Comparison of ENCODE assay signal across 27 mouse cellular contexts in the genomic region with DNA sequence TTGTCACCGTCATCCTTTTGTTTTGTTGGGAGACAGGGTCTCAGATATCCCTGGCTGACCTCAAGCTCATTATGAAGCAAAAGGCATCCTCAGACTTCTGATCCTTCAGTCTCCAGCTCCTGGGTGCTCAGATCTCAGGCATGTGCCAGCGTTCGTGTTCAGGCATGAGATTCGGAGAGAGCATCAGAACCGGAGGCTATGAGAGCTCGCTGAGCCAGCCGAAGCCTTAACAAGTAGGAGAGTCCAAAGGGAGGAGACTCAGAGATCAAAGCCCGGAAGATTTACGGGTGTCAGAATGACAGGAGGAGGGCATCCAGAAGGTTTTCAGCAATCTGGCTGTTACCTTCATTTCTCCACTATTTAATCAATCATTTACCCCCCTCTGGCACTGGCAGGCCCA. TPM values are rescaled to one million over a fixed set of nuclear protein-coding genes. Genes with fewer than 3 reads are reported as not detected.
DNase-seq lines count a peak whose midpoint lies in the region; ATAC-seq and TF ChIP-seq lines count a peak whose summit lies in the region.
"Had no signal": no experiment of that assay in that cellular context is flagged by ENCODE, and none has a peak within 500 bp of the region (broad histone marks: within the 10 kb centered on the region; RNA-seq: fewer than 3 reads in every experiment).

No protein-coding gene starts in this region.

- H3K27ac ChIP-seq in embryonic facial prominence, embryonic 10.5 days (replicated peaks), result 0 out of 2 replicates have a peak overlapping the region, but pooled peaks have one; percentile 10
- no peak overlapping the region for H3K27ac ChIP-seq in embryonic facial prominence, embryonic 14.5 days (replicated peaks; ENCODE audit: low read depth, low read length)
- no peak overlapping the region for H3K27ac ChIP-seq in stomach, postnatal 0 days (replicated peaks)
- H3K27ac ChIP-seq: embryonic facial prominence, embryonic 12.5 days; embryonic facial prominence, embryonic 15.5 days; forebrain, embryonic 10.5 days; forebrain, embryonic 12.5 days had no signal

- H3K36me3 ChIP-seq in embryonic facial prominence, embryonic 10.5 days (replicated peaks), result no peaks in the 10 kb centered on the region
- H3K36me3 ChIP-seq in embryonic facial prominence, embryonic 14.5 days (ENCODE audit: control insufficient read depth, insufficient read depth, low read length), result no peaks in the 10 kb centered on the region
- no peaks in the 10 kb centered on the region for H3K36me3 ChIP-seq in stomach, postnatal 0 days (ENCODE audit: control insufficient read depth, insufficient read depth, low read length)
- H3K36me3 ChIP-seq: embryonic facial prominence, embryonic 12.5 days; embryonic facial prominence, embryonic 15.5 days; forebrain, embryonic 10.5 days; forebrain, embryonic 12.5 days; G1E had no signal

- no peak overlapping the region for H3K4me3 ChIP-seq in embryonic facial prominence, embryonic 10.5 days
- no peak overlapping the region for H3K4me3 ChIP-seq in embryonic facial prominence, embryonic 14.5 days (ENCODE audit: low read depth, low read length)
- no peak overlapping the region for H3K4me3 ChIP-seq in stomach, postnatal 0 days (ENCODE audit: low read depth, low read length)
- H3K4me3 ChIP-seq: embryonic facial prominence, embryonic 12.5 days; embryonic facial prominence, embryonic 15.5 days; erythroblast, embryonic 14.5 days; forebrain, embryonic 10.5 days; forebrain, embryonic 12.5 days had no signal

- no peak overlapping the region for H3K9ac ChIP-seq in embryonic facial prominence, embryonic 14.5 days (ENCODE audit: low read depth, low read length)
- H3K9ac ChIP-seq in stomach, postnatal 0 days (ENCODE audit: low read length), result no peak overlapping the region
- H3K9ac ChIP-seq: embryonic facial prominence, embryonic 12.5 days; embryonic facial prominence, embryonic 15.5 days; forebrain, embryonic 12.5 days had no signal

- no peaks in the 10 kb centered on the region for H3K9me3 ChIP-seq in embryonic facial prominence, embryonic 10.5 days
- no peaks in the 10 kb centered on the region for H3K9me3 ChIP-seq in embryonic facial prominence, embryonic 14.5 days (ENCODE audit: control insufficient read depth, low read length)
- H3K9me3 ChIP-seq in stomach, postnatal 0 days (ENCODE audit: control insufficient read depth, low read length), result no peaks in the 10 kb centered on the region
- H3K9me3 ChIP-seq: embryonic facial prominence, embryonic 12.5 days; embryonic facial prominence, embryonic 15.5 days; forebrain, embryonic 10.5 days; forebrain, embryonic 12.5 days had no signal

- WGBS in embryonic facial prominence, embryonic 10.5 days, result 81% methylated on average over 9 of the region's 9 CpGs
- WGBS in embryonic facial prominence, embryonic 14.5 days, result 71% methylated on average over 9 of the region's 9 CpGs
- 53% methylated on average over 9 of the region's 9 CpGs for WGBS in stomach, postnatal 0 days

- no peaks in the 10 kb centered on the region for H3K4me1 ChIP-seq in embryonic facial prominence, embryonic 10.5 days
- no peaks in the 10 kb centered on the region for H3K4me1 ChIP-seq in embryonic facial prominence, embryonic 14.5 days (ENCODE audit: control insufficient read depth, insufficient read depth, low read length)
- no peaks in the 10 kb centered on the region for H3K4me1 ChIP-seq in stomach, postnatal 0 days (replicated peaks; ENCODE audit: control insufficient read depth, insufficient read depth)
- H3K4me1 ChIP-seq: embryonic facial prominence, embryonic 12.5 days; forebrain, embryonic 10.5 days; forebrain, embryonic 12.5 days had no signal

- no peak for TF ChIP-seq EP300 in stomach, postnatal 0 days (optimal IDR thresholded peaks at IDR 0.05)

- no peak overlapping the region for H3K4me2 ChIP-seq in embryonic facial prominence, embryonic 14.5 days (ENCODE audit: low read depth, low read length)
- no peak overlapping the region for H3K4me2 ChIP-seq in stomach, postnatal 0 days (replicated peaks; ENCODE audit: low read depth)
- H3K4me2 ChIP-seq: embryonic facial prominence, embryonic 12.5 days; embryonic facial prominence, embryonic 15.5 days; forebrain, embryonic 12.5 days had no signal

- no peak for ATAC-seq in embryonic facial prominence, embryonic 14.5 days (ENCODE audit: low read depth)
- no peak for ATAC-seq in stomach, postnatal 0 days (ENCODE audit: low FRiP score, low TSS enrichment)
- ATAC-seq: activated CD4-positive, CD25-positive, alpha-beta regulatory T cell, adult 4 months; CD4-positive, CD25-positive, alpha-beta regulatory T cell, adult 4 months; forebrain, embryonic 14.5 days; forebrain, embryonic 16.5 days; Patski had no signal

- no peaks in the 10 kb centered on the region for H3K27me3 ChIP-seq in embryonic facial prominence, embryonic 10.5 days (replicated peaks; ENCODE audit: low read depth, poor library complexity, severe bottlenecking)
- no peaks in the 10 kb centered on the region for H3K27me3 ChIP-seq in embryonic facial prominence, embryonic 14.5 days (replicated peaks; ENCODE audit: control insufficient read depth, insufficient read depth, low read length)
- H3K27me3 ChIP-seq in stomach, postnatal 0 days (ENCODE audit: control insufficient read depth, insufficient read depth, low read length), result no peaks in the 10 kb centered on the region
- H3K27me3 ChIP-seq: embryonic facial prominence, embryonic 12.5 days; embryonic facial prominence, embryonic 15.5 days; forebrain, embryonic 12.5 days had no signal

- DNase-seq in embryo, embryonic 10 days (ENCODE audit: low spot score), result peak; percentile 26
- DNase-seq in embryo, embryonic 11 days, result no peak
- no peak for DNase-seq in embryonic facial prominence, embryonic 10.5 days (ENCODE audit: low spot score)
- DNase-seq in embryonic facial prominence, embryonic 14.5 days (ENCODE audit: low spot score), result peak; percentile 74
- peak; percentile 60 for DNase-seq in gonadal fat pad, adult 2 months (ENCODE audit: low read depth)
- no peak for DNase-seq in kidney, postnatal 14 days
- no peak for DNase-seq in stomach, postnatal 0 days (ENCODE audit: low spot score)
- DNase-seq: adrenal gland, adult 8-10 months; adrenal gland, postnatal 14 days; B cell, adult 2 months; cerebellum, adult 11-12 months; cerebellum, adult 2 months; cerebellum, adult 9-10 months; cerebellum, postnatal 10 days; cerebellum, postnatal 25 days had no signal

- no peak for TF ChIP-seq CTCF in stomach, postnatal 0 days (IDR thresholded peaks at IDR 0.05; ENCODE audit: low read depth)

RNA-seq across cellular contexts. Expression of a gene that starts 16.3 kb away (rescaled TPM):
- not detected in 2 replicates for polyA plus RNA-seq in embryonic facial prominence, embryonic 10.5 days (2016; fragmentation: Nextera tagmentation; extraction: Ambion mirVana)
- polyA plus RNA-seq in embryonic facial prominence, embryonic 14.5 days (2014; fragmentation: Nextera tagmentation; extraction: Ambion mirVana), result not detected in 2 replicates
- polyA plus RNA-seq in gonadal fat pad, adult 2 months (2012; rRNA removed), result 0.04 TPM in 1 of 2 replicates, not detected in the other
- 0.04 TPM in 1 of 2 replicates, not detected in the other for polyA plus RNA-seq in stomach, postnatal 0 days (2015; fragmentation: Nextera tagmentation; extraction: Ambion mirVana)
- polyA plus RNA-seq: activated CD4-positive, CD25-positive, alpha-beta regulatory T cell, adult 4 months; CD4-positive, CD25-positive, alpha-beta regulatory T cell, adult 4 months; embryonic facial prominence, embryonic 12.5 days; embryonic facial prominence, embryonic 15.5 days; erythroblast, embryonic 14.5 days; forebrain, embryonic 10.5 days; forebrain, embryonic 12.5 days; forebrain, embryonic 14.5 days; forebrain, embryonic 16.5 days; G1E; Patski had no signal

RNA-seq across cellular contexts. Expression of a gene that starts 28.3 kb away (rescaled TPM):
- 16.1 and 18.2 TPM in 2 replicates for polyA plus RNA-seq in embryonic facial prominence, embryonic 10.5 days (2016; fragmentation: Nextera tagmentation; extraction: Ambion mirVana)
- 82.2 and 120 TPM in 2 replicates for polyA plus RNA-seq in embryonic facial prominence, embryonic 14.5 days (2014; fragmentation: Nextera tagmentation; extraction: Ambion mirVana)
- 181 and 213 TPM in 2 replicates for polyA plus RNA-seq in gonadal fat pad, adult 2 months (2012; rRNA removed)
- 1,512 and 1,618 TPM in 2 replicates for polyA plus RNA-seq in stomach, postnatal 0 days (2015; fragmentation: Nextera tagmentation; extraction: Ambion mirVana)
- polyA plus RNA-seq: activated CD4-positive, CD25-positive, alpha-beta regulatory T cell, adult 4 months; CD4-positive, CD25-positive, alpha-beta regulatory T cell, adult 4 months; erythroblast, embryonic 14.5 days; G1E; Patski had no signal

RNA-seq across cellular contexts. Expression of a gene that starts 30.6 kb away (rescaled TPM):
- polyA plus RNA-seq in embryonic facial prominence, embryonic 10.5 days (2016; fragmentation: Nextera tagmentation; extraction: Ambion mirVana), result 12.0 and 16.1 TPM in 2 replicates
- 365 and 385 TPM in 2 replicates for polyA plus RNA-seq in embryonic facial prominence, embryonic 14.5 days (2014; fragmentation: Nextera tagmentation; extraction: Ambion mirVana)
- 40.0 and 42.3 TPM in 2 replicates for polyA plus RNA-seq in gonadal fat pad, adult 2 months (2012; rRNA removed)
- polyA plus RNA-seq in stomach, postnatal 0 days (2015; fragmentation: Nextera tagmentation; extraction: Ambion mirVana), result 279 and 287 TPM in 2 replicates
- polyA plus RNA-seq: activated CD4-positive, CD25-positive, alpha-beta regulatory T cell, adult 4 months; CD4-positive, CD25-positive, alpha-beta regulatory T cell, adult 4 months; cortical plate, adult 2 months; forebrain, embryonic 14.5 days; Patski had no signal

RNA-seq across cellular contexts. Expression of a gene that starts 41.1 kb away (rescaled TPM):
- 2.8 and 8.6 TPM in 2 replicates for polyA plus RNA-seq in embryonic facial prominence, embryonic 10.5 days (2016; fragmentation: Nextera tagmentation; extraction: Ambion mirVana)
- polyA plus RNA-seq in embryonic facial prominence, embryonic 14.5 days (2014; fragmentation: Nextera tagmentation; extraction: Ambion mirVana), result 156 and 236 TPM in 2 replicates
- polyA plus RNA-seq in gonadal fat pad, adult 2 months (2012; rRNA removed), result 22.6 and 22.7 TPM in 2 replicates
- polyA plus RNA-seq in stomach, postnatal 0 days (2015; fragmentation: Nextera tagmentation; extraction: Ambion mirVana), result 758 and 921 TPM in 2 replicates
- polyA plus RNA-seq: activated CD4-positive, CD25-positive, alpha-beta regulatory T cell, adult 4 months; CD4-positive, CD25-positive, alpha-beta regulatory T cell, adult 4 months; cortical plate, adult 2 months; forebrain, embryonic 16.5 days; G1E had no signal

RNA-seq across cellular contexts. Expression of a gene that starts 55.4 kb away (rescaled TPM):
- polyA plus RNA-seq in embryonic facial prominence, embryonic 10.5 days (2016; fragmentation: Nextera tagmentation; extraction: Ambion mirVana), result not detected in 2 replicates
- polyA plus RNA-seq in embryonic facial prominence, embryonic 14.5 days (2014; fragmentation: Nextera tagmentation; extraction: Ambion mirVana), result 9.6 and 60.5 TPM in 2 replicates
- polyA plus RNA-seq in gonadal fat pad, adult 2 months (2012; rRNA removed), result not detected in 2 replicates
- 2,802 and 3,195 TPM in 2 replicates for polyA plus RNA-seq in stomach, postnatal 0 days (2015; fragmentation: Nextera tagmentation; extraction: Ambion mirVana)
- polyA plus RNA-seq: activated CD4-positive, CD25-positive, alpha-beta regulatory T cell, adult 4 months; CD4-positive, CD25-positive, alpha-beta regulatory T cell, adult 4 months; cerebellum, adult 2 months; cortical plate, adult 2 months; embryonic facial prominence, embryonic 12.5 days; erythroblast, embryonic 14.5 days; forebrain, embryonic 10.5 days; forebrain, embryonic 12.5 days; forebrain, embryonic 14.5 days; forebrain, embryonic 16.5 days; G1E; Patski had no signal

Comparison
In these comparisons a context has a peak if more than half of its experiments do, and no peak if none do; other contexts are left out.
1. DNase-seq: peak in embryo, embryonic 10 days (single experiment), embryonic facial prominence, embryonic 14.5 days (single experiment) and gonadal fat pad, adult 2 months (single experiment); none in embryo, embryonic 11 days (single experiment), embryonic facial prominence, embryonic 10.5 days (single experiment), kidney, postnatal 14 days (single experiment) and stomach, postnatal 0 days (single experiment).